Mouse (Mus musculus): Measurements from ENCODE around the gene Gcnt1. TPM values are rescaled to one million over a fixed set of nuclear protein-coding genes. Genes with fewer than 3 reads are reported as not detected.

Gcnt1 gene
- polyA plus RNA-seq, 2 experiments, result 14.6 to 26.0 TPM

- H3K9ac ChIP-seq (replicated peaks), result no peak overlapping the region; the same call in 1 of the 2 replicates
- no peak for TF ChIP-seq CTCF (IDR thresholded peaks at IDR 0.05; ENCODE audit: low read depth)
- TF ChIP-seq EP300 (IDR thresholded peaks at IDR 0.05; ENCODE audit: low read depth), result no peak
- H3K4me3 ChIP-seq (ENCODE audit: insufficient read depth in 1 of 2, low read depth in 2 of 2, low read length in 2 of 2), result no peak overlapping the region
- no peaks in the 10 kb centered on the region for H3K27me3 ChIP-seq (ENCODE audit: control insufficient read depth, insufficient read depth, low read length)
- WGBS (ENCODE audit: insufficient replicate concordance), result 62% methylated on average over 1 of the region's 1 CpGs
- no peaks in the 10 kb centered on the region for H3K9me3 ChIP-seq (ENCODE audit: control insufficient read depth, low read length)
- H3K4me2 ChIP-seq (ENCODE audit: low read depth), result no peak overlapping the region
- no peak for ATAC-seq (ENCODE audit: insufficient read depth)
- no peaks in the 10 kb centered on the region for H3K36me3 ChIP-seq (replicated peaks; ENCODE audit: control insufficient read depth, insufficient read depth, low read depth)
- no peak overlapping the region for H3K27ac ChIP-seq
- no peak for DNase-seq (ENCODE audit: low read depth in 3 of 3, low spot score in 3 of 3)
- peaks cover 7 to 18% of the 10 kb centered on the region in 2 experiments for H3K4me1 ChIP-seq (replicated peaks; ENCODE audit: control insufficient read depth in 2 of 2, insufficient read depth in 2 of 2, low read length in 1 of 2)
These were observed 58.9 kb downstream of the Gcnt1 start for GRCm38 (mm10) chr19:17313766-17314165.

- H3K27me3 ChIP-seq (ENCODE audit: control insufficient read depth, insufficient read depth, low read length), result no peaks in the 10 kb centered on the region
These were observed 59.9 kb downstream of the Gcnt1 start for GRCm38 (mm10) chr19:17312671-17313180.

GRCm38 (mm10) chr19:17311501-17311900 is 61.1 kb downstream of the Gcnt1 start:
- ATAC-seq (ENCODE audit: insufficient read depth) (peak; percentile 43; the same call in 1 of the 2 replicates), DNase-seq (ENCODE audit: low read depth in 3 of 3, low spot score in 3 of 3) (no peak)
- TF ChIP-seq CTCF (IDR thresholded peaks at IDR 0.05; ENCODE audit: low read depth) (no peak), EP300 (IDR thresholded peaks at IDR 0.05; ENCODE audit: low read depth) (peak; percentile 59)
- H3K27ac ChIP-seq, result no peak overlapping the region
- H3K9me3 ChIP-seq (ENCODE audit: control insufficient read depth, low read length), result no peaks in the 10 kb centered on the region
- H3K4me2 ChIP-seq (ENCODE audit: low read depth), result no peak overlapping the region
- no peaks in the 10 kb centered on the region for H3K36me3 ChIP-seq (replicated peaks; ENCODE audit: control insufficient read depth, insufficient read depth, low read depth)
- WGBS (ENCODE audit: insufficient replicate concordance), result 21% methylated on average over 1 of the region's 1 CpGs
- H3K4me1 ChIP-seq (replicated peaks; ENCODE audit: control insufficient read depth in 2 of 2, insufficient read depth in 2 of 2, low read length in 1 of 2), result peaks cover 7 to 17% of the 10 kb centered on the region in 2 experiments
- no peaks in the 10 kb centered on the region for H3K27me3 ChIP-seq (ENCODE audit: control insufficient read depth, insufficient read depth, low read length)
- no peak overlapping the region for H3K4me3 ChIP-seq (ENCODE audit: insufficient read depth in 1 of 2, low read depth in 2 of 2, low read length in 2 of 2)
- H3K9ac ChIP-seq (replicated peaks), result no peak overlapping the region

More at GRCm38 (mm10) chr19:17312671-17313180, 59.9 kb downstream of the Gcnt1 start:
- TF ChIP-seq CTCF (IDR thresholded peaks at IDR 0.05; ENCODE audit: low read depth), result no peak
- no peak for TF ChIP-seq EP300 (IDR thresholded peaks at IDR 0.05; ENCODE audit: low read depth)
- Histone ChIP-seq H3K4me1 (replicated peaks; ENCODE audit: control insufficient read depth in 2 of 2, insufficient read depth in 2 of 2, low read length in 1 of 2) (peaks cover 7 to 17% of the 10 kb centered on the region in 2 experiments), H3K27ac (no peak overlapping the region), H3K4me3 (ENCODE audit: insufficient read depth in 1 of 2, low read depth in 2 of 2, low read length in 2 of 2) (no peak overlapping the region), H3K4me2 (ENCODE audit: low read depth) (no peak overlapping the region), H3K36me3 (replicated peaks; ENCODE audit: control insufficient read depth, insufficient read depth, low read depth) (no peaks in the 10 kb centered on the region), H3K9me3 (ENCODE audit: control insufficient read depth, low read length) (no peaks in the 10 kb centered on the region), H3K9ac (replicated peaks) (no peak overlapping the region; the same call in 1 of the 2 replicates)
- WGBS (ENCODE audit: insufficient replicate concordance), result 57% methylated on average over 5 of the region's 5 CpGs
- ATAC-seq (ENCODE audit: insufficient read depth), result peak; percentile 37; the same call in 1 of the 2 replicates
- no peak for DNase-seq (ENCODE audit: low read depth in 3 of 3, low spot score in 3 of 3)

GRCm38 (mm10) chr19:17311031-17311430 is 61.6 kb downstream of the Gcnt1 start:
- H3K4me3 ChIP-seq (ENCODE audit: insufficient read depth in 1 of 2, low read depth in 2 of 2, low read length in 2 of 2), result no peak overlapping the region
- no peak for TF ChIP-seq CTCF (IDR thresholded peaks at IDR 0.05; ENCODE audit: low read depth)
- TF ChIP-seq EP300 (IDR thresholded peaks at IDR 0.05; ENCODE audit: low read depth), result no peak
- peaks cover 7 to 17% of the 10 kb centered on the region in 2 experiments for H3K4me1 ChIP-seq (replicated peaks; ENCODE audit: control insufficient read depth in 2 of 2, insufficient read depth in 2 of 2, low read length in 1 of 2)
- H3K27ac ChIP-seq, result no peak overlapping the region
- WGBS (ENCODE audit: insufficient replicate concordance), result 81% methylated on average over 2 of the region's 2 CpGs
- no peaks in the 10 kb centered on the region for H3K9me3 ChIP-seq (ENCODE audit: control insufficient read depth, low read length)
- no peak for ATAC-seq (ENCODE audit: insufficient read depth)
- no peaks in the 10 kb centered on the region for H3K27me3 ChIP-seq (ENCODE audit: control insufficient read depth, insufficient read depth, low read length)
- no peak overlapping the region for H3K9ac ChIP-seq (replicated peaks)
- H3K4me2 ChIP-seq (ENCODE audit: low read depth), result no peak overlapping the region
- no peaks in the 10 kb centered on the region for H3K36me3 ChIP-seq (replicated peaks; ENCODE audit: control insufficient read depth, insufficient read depth, low read depth)
- DNase-seq (ENCODE audit: low read depth in 3 of 3, low spot score in 3 of 3), result no peak

GRCm38 (mm10) chr19:17296081-17296480 is 76.6 kb downstream of the Gcnt1 start:
- Histone ChIP-seq H3K4me3 (ENCODE audit: insufficient read depth in 1 of 2, low read depth in 2 of 2, low read length in 2 of 2) (no peak overlapping the region), H3K27me3 (ENCODE audit: control insufficient read depth, insufficient read depth, low read length) (no peaks in the 10 kb centered on the region), H3K4me2 (ENCODE audit: low read depth) (no peak overlapping the region), H3K4me1 (replicated peaks; ENCODE audit: control insufficient read depth in 2 of 2, insufficient read depth in 2 of 2, low read length in 1 of 2) (peaks cover 0 to 6% of the 10 kb centered on the region in 2 experiments; a peak in 3 of 4 replicates), H3K36me3 (replicated peaks; ENCODE audit: control insufficient read depth, insufficient read depth, low read depth) (no peaks in the 10 kb centered on the region), H3K27ac (no peak overlapping the region), H3K9ac (replicated peaks) (no peak overlapping the region), H3K9me3 (ENCODE audit: control insufficient read depth, low read length) (no peaks in the 10 kb centered on the region)
- DNase-seq (ENCODE audit: low read depth in 3 of 3, low spot score in 3 of 3), result peak in 1 of 3 experiments; percentile 31
- ATAC-seq (ENCODE audit: insufficient read depth), result 0 out of 2 replicates have a peak, but pooled peaks have one; percentile 33
- WGBS (ENCODE audit: insufficient replicate concordance), result 8% methylated on average over 5 of the region's 5 CpGs
- TF ChIP-seq EP300 (IDR thresholded peaks at IDR 0.05; ENCODE audit: low read depth), result no peak
